Mouse (Mus musculus) kidney, postnatal 14 days (tissue): ENCODE data around the gene Tpst1.
A peak's percentile ranks its signal among the peaks of the same experiment; 100 is the strongest.

Experiments used
- DNase-seq: peaks from one replicate; pipeline ENCODE4 v3.0.0; 2022; ENCODE audit warnings: mixed read lengths

The Tpst1 gene

GRCm38 (mm10) chr5:130144334-130145312 is 71.5 kb downstream of the Tpst1 start, which contains the start of gene Kctd7:
TSS of gene Kctd7 (plus strand) at chr5:130144861.
- peak; percentile 98 for DNase-seq

- no peak for DNase-seq
These were observed 72.8 kb downstream of the Tpst1 start for GRCm38 (mm10) chr5:130145961-130146360.

GRCm38 (mm10) chr5:130149726-130150310 is 76.7 kb downstream of the Tpst1 start:
- DNase-seq = no peak

- DNase-seq = no peak
These were observed 81.2 kb downstream of the Tpst1 start for GRCm38 (mm10) chr5:130154286-130154685.

GRCm38 (mm10) chr5:130158545-130158944 is 85.4 kb downstream of the Tpst1 start:
- no peak for DNase-seq

- DNase-seq = no peak
These were observed 86.7 kb downstream of the Tpst1 start for GRCm38 (mm10) chr5:130159761-130160201.

GRCm38 (mm10) chr5:130163670-130164069 is 90.5 kb downstream of the Tpst1 start:
- peak; percentile 84 for DNase-seq

GRCm38 (mm10) chr5:130165213-130165612 is 92.1 kb downstream of the Tpst1 start:
- no peak for DNase-seq

- DNase-seq = peak; percentile 41
These were observed 96.0 kb downstream of the Tpst1 start for GRCm38 (mm10) chr5:130169109-130169508.

GRCm38 (mm10) chr5:130170666-130171422 is 97.7 kb downstream of the Tpst1 start:
- DNase-seq = no peak

GRCm38 (mm10) chr5:130171423-130171954 is 98.4 kb downstream of the Tpst1 start, which contains the start of gene Rabgef1:
TSS of gene Rabgef1 (plus strand) at chr5:130171798.
- DNase-seq = peak; percentile 96

- peak; percentile 56 for DNase-seq
These were observed 99.0 kb downstream of the Tpst1 start for GRCm38 (mm10) chr5:130171956-130172601.

GRCm38 (mm10) chr5:130173012-130173411 is 99.9 kb downstream of the Tpst1 start:
- DNase-seq = no peak

GRCm38 (mm10) chr5:130177871-130178270 is 104.7 kb downstream of the Tpst1 start:
- no peak for DNase-seq

GRCm38 (mm10) chr5:130180362-130180761 is 107.2 kb downstream of the Tpst1 start:
- no peak for DNase-seq

- DNase-seq = no peak
These were observed 108.8 kb downstream of the Tpst1 start for GRCm38 (mm10) chr5:130181740-130182540.

- DNase-seq = no peak
These were observed 109.4 kb downstream of the Tpst1 start for GRCm38 (mm10) chr5:130182541-130182821.

- DNase-seq = no peak
These were observed 111.2 kb downstream of the Tpst1 start for GRCm38 (mm10) chr5:130184193-130184856.

- no peak for DNase-seq
These were observed 112.2 kb downstream of the Tpst1 start for GRCm38 (mm10) chr5:130185312-130185711.
